Mouse (Mus musculus): ENCODE data around the gene Cyp26b1. TPM values are rescaled to one million over a fixed set of nuclear protein-coding genes. Genes with fewer than 3 reads are reported as not detected.

Gene Cyp26b1
- polyA plus RNA-seq, 1 experiment from 2014 or later: 3.1 TPM

GRCm38 (mm10) chr6:84573905-84574660 is 19.6 kb downstream of the Cyp26b1 start:
- H3K4me3 ChIP-seq: no peak overlapping the region
- H3K9ac ChIP-seq: no peak overlapping the region
- H3K27me3 ChIP-seq: peaks cover 26% of the 10 kb centered on the region
- peak overlapping the region; percentile 3; the same call in 1 of the 2 replicates for H3K4me2 ChIP-seq
- ATAC-seq (ENCODE audit: borderline replicate concordance, extremely low read depth, low FRiP score, low TSS enrichment): no peak
- no peak overlapping the region for H3K27ac ChIP-seq
- 38% methylated on average over 24 of the region's 25 CpGs for WGBS
- no peaks in the 10 kb centered on the region for H3K36me3 ChIP-seq
- 0 out of 2 replicates have a peak, but pooled peaks cover 11% of the 10 kb centered on the region for H3K4me1 ChIP-seq
- H3K9me3 ChIP-seq: no peaks in the 10 kb centered on the region

GRCm38 (mm10) chr6:84570039-84570438 is 23.7 kb downstream of the Cyp26b1 start:
- WGBS: 16% methylated on average over 3 of the region's 3 CpGs
- Histone ChIP-seq H3K4me2 (no peak overlapping the region), H3K9ac (no peak overlapping the region), H3K27me3 (peaks cover 19% of the 10 kb centered on the region), H3K36me3 (no peaks in the 10 kb centered on the region), H3K4me1 (0 out of 2 replicates have a peak, but pooled peaks cover 11% of the 10 kb centered on the region), H3K4me3 (no peak overlapping the region), H3K9me3 (no peaks in the 10 kb centered on the region), H3K27ac (no peak overlapping the region)
- peak; percentile 25; the same call in 1 of the 2 replicates for ATAC-seq (ENCODE audit: borderline replicate concordance, extremely low read depth, low FRiP score, low TSS enrichment)

DNA sequence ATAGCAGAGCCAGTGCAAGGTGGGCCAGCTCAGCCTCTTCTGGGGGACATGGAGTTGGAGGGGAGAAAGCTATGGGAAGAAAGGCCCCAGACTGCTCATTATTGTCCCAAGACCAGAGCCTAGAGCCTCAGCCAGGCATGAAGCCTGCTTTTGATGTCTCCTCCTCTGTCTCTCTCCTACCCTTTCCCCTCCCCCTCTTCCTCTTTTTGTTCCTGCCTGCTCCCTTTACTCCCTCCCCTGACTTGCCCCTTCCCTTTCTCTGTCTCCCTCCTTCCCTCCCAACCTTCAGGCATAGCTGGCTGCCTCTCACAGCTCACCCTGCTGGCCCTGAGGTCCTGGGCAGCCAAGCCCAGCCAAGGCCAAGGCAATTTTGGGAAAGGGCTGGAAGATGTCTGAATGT is 24.1 kb downstream of the Cyp26b1 start:
- 0 out of 2 replicates have a peak, but pooled peaks cover 11% of the 10 kb centered on the region for H3K4me1 ChIP-seq
- H3K27me3 ChIP-seq: peaks cover 15% of the 10 kb centered on the region
- H3K27ac ChIP-seq: no peak overlapping the region
- no peak overlapping the region for H3K4me3 ChIP-seq
- no peaks in the 10 kb centered on the region for H3K36me3 ChIP-seq
- no peak overlapping the region for H3K9ac ChIP-seq
- no peak overlapping the region for H3K4me2 ChIP-seq
- peak; percentile 21; the same call in 1 of the 2 replicates for ATAC-seq (ENCODE audit: borderline replicate concordance, extremely low read depth, low FRiP score, low TSS enrichment)
- H3K9me3 ChIP-seq: no peaks in the 10 kb centered on the region

DNA sequence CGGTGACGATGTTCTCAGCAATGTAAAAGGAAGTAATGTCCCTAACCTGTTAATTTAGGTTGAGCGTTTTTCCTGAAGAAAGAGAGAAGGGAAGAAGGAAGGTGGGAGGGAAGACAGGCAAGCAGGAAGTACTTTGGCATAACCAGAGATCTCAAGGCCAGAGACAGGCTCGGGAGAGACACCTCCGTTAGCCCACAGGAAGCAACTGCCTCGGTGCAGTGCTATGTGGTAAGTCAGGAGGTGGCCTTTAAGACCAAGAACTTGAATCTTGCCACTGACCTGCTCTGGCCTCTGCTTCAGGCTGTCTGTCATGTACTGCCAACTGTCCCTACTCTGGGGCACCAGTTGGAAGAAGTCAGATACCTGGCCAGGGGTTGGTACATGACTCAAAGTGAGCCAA is 24.8 kb downstream of the Cyp26b1 start:
- Histone ChIP-seq H3K4me1 (0 out of 2 replicates have a peak, but pooled peaks cover 11% of the 10 kb centered on the region), H3K36me3 (no peaks in the 10 kb centered on the region), H3K9ac (no peak overlapping the region), H3K27ac (no peak overlapping the region), H3K4me2 (no peak overlapping the region), H3K9me3 (no peaks in the 10 kb centered on the region), H3K27me3 (peaks cover 9% of the 10 kb centered on the region; the same call in 1 of the 2 replicates), H3K4me3 (no peak overlapping the region)
- no peak for ATAC-seq (ENCODE audit: borderline replicate concordance, extremely low read depth, low FRiP score, low TSS enrichment)
- 69% methylated on average over 6 of the region's 6 CpGs for WGBS

DNA sequence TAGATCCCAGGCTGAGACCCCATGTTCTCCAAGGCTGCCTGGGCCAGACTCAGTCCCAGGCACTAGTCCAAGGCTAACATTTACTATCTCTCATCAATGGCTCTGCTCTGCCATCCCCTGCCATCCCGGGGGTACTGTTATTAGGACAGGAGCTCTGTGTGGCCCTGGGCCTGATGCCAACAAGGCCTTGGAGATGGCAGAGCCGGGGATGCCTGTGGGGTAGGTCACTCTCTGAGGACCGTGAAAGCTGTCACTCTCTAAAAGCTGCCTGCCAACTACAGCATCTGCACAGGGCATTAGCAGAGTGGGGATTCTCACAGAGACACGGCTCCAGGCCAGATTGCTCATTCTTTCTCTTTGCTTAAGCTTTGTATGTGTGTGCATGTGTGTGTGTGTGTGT is 26.0 kb downstream of the Cyp26b1 start:
- Histone ChIP-seq H3K4me1 (0 out of 2 replicates have a peak, but pooled peaks cover 11% of the 10 kb centered on the region), H3K9me3 (no peaks in the 10 kb centered on the region), H3K4me2 (no peak overlapping the region), H3K27me3 (peaks cover 4% of the 10 kb centered on the region; the same call in 1 of the 2 replicates), H3K36me3 (no peaks in the 10 kb centered on the region), H3K27ac (no peak overlapping the region), H3K4me3 (no peak overlapping the region), H3K9ac (no peak overlapping the region)
- no peak for ATAC-seq (ENCODE audit: borderline replicate concordance, extremely low read depth, low FRiP score, low TSS enrichment)
- WGBS: 52% methylated on average over 4 of the region's 4 CpGs

- Histone ChIP-seq H3K27ac (no peak overlapping the region), H3K9me3 (no peaks in the 10 kb centered on the region), H3K27me3 (peaks cover under 1% of the 10 kb centered on the region; the same call in 1 of the 2 replicates), H3K4me2 (no peak overlapping the region), H3K4me3 (no peak overlapping the region), H3K9ac (no peak overlapping the region), H3K4me1 (0 out of 2 replicates have a peak, but pooled peaks cover 11% of the 10 kb centered on the region), H3K36me3 (no peaks in the 10 kb centered on the region)
- WGBS: 60% methylated on average over 2 of the region's 2 CpGs
- ATAC-seq (ENCODE audit: borderline replicate concordance, extremely low read depth, low FRiP score, low TSS enrichment): no peak
Observed at GRCm38 (mm10) chr6:84566825-84567224, 26.9 kb downstream of the Cyp26b1 start.

GRCm38 (mm10) chr6:84565245-84565644 is 28.5 kb downstream of the Cyp26b1 start:
- H3K4me1 ChIP-seq: 0 out of 2 replicates have a peak, but pooled peaks cover 10% of the 10 kb centered on the region
- H3K27ac ChIP-seq: no peak overlapping the region
- no peak overlapping the region for H3K4me3 ChIP-seq
- no peaks in the 10 kb centered on the region for H3K9me3 ChIP-seq
- no peak overlapping the region for H3K4me2 ChIP-seq
- no peaks in the 10 kb centered on the region for H3K27me3 ChIP-seq
- no peak overlapping the region for H3K9ac ChIP-seq
- H3K36me3 ChIP-seq: no peaks in the 10 kb centered on the region
- no peak for ATAC-seq (ENCODE audit: borderline replicate concordance, extremely low read depth, low FRiP score, low TSS enrichment)
- WGBS: 69% methylated on average over 5 of the region's 5 CpGs

DNA sequence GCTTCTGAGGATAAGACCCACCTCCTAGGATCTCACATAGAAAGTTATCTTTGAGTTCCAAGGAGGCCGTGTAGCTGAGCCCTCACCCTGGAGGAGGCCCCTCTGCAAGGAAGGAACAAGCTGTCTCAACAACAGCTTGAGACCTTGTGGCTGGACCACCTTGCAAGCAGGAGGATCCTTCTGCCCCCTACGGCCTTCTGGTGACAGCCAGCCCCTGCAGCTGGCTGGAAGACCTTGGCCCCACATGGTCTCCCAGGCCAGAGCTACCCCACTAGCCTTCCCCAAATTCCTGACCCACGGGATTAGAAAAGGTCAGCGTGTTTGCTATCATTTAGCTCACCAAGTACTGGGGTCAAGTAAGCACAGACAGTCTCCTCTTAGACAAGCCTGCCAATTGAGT is 30.8 kb downstream of the Cyp26b1 start:
- no peaks in the 10 kb centered on the region for H3K36me3 ChIP-seq
- WGBS: 11% methylated on average over 4 of the region's 4 CpGs

GRCm38 (mm10) chr6:84561171-84561570 is 32.5 kb downstream of the Cyp26b1 start:
- 43% methylated on average over 1 of the region's 1 CpGs for WGBS
- no peak for ATAC-seq (ENCODE audit: borderline replicate concordance, extremely low read depth, low FRiP score, low TSS enrichment)
- H3K27me3 ChIP-seq: no peaks in the 10 kb centered on the region

More for the DNA sequence above, 30.8 kb downstream of the Cyp26b1 start:
- ATAC-seq (ENCODE audit: borderline replicate concordance, extremely low read depth, low FRiP score, low TSS enrichment): no peak
- Histone ChIP-seq H3K9ac (no peak overlapping the region), H3K4me2 (no peak overlapping the region), H3K9me3 (no peaks in the 10 kb centered on the region), H3K4me3 (no peak overlapping the region), H3K4me1 (no peaks in the 10 kb centered on the region), H3K27ac (no peak overlapping the region), H3K27me3 (no peaks in the 10 kb centered on the region)

GRCm38 (mm10) chr6:84549852-84550437 is 43.8 kb downstream of the Cyp26b1 start:
- Histone ChIP-seq H3K9me3 (no peaks in the 10 kb centered on the region), H3K36me3 (no peaks in the 10 kb centered on the region), H3K4me1 (no peaks in the 10 kb centered on the region), H3K4me3 (no peak overlapping the region), H3K27me3 (no peaks in the 10 kb centered on the region), H3K27ac (no peak overlapping the region), H3K4me2 (no peak overlapping the region), H3K9ac (no peak overlapping the region)
- 65% methylated on average over 9 of the region's 9 CpGs for WGBS
- ATAC-seq (ENCODE audit: borderline replicate concordance, extremely low read depth, low FRiP score, low TSS enrichment): no peak

More at GRCm38 (mm10) chr6:84561171-84561570, 32.5 kb downstream of the Cyp26b1 start:
- H3K9me3 ChIP-seq: no peaks in the 10 kb centered on the region
- H3K36me3 ChIP-seq: no peaks in the 10 kb centered on the region
- H3K4me3 ChIP-seq: no peak overlapping the region
- H3K27ac ChIP-seq: no peak overlapping the region; the same call in 1 of the 2 replicates
- no peak overlapping the region for H3K9ac ChIP-seq
- no peak overlapping the region for H3K4me2 ChIP-seq
- H3K4me1 ChIP-seq: no peaks in the 10 kb centered on the region

DNA sequence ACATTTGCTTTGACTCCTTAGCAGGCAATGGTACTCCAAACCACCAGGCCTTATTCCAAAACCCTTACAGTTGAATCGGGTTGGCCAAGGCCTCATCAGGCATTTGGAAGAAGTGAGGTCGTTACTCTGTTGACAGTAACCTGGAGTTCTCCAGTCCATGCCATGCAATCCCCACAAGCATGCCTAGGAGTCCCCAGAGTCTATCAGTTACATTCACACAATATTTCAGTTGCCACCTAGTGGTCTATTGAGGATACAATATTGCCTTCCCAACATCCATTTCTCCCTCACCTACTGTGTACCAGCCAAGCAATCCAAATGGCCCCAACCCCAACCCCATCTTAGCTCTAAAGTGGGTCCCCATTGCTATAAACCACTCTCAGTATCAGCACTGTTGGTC is 48.3 kb downstream of the Cyp26b1 start:
- H3K36me3 ChIP-seq: no peaks in the 10 kb centered on the region
- ATAC-seq (ENCODE audit: borderline replicate concordance, extremely low read depth, low FRiP score, low TSS enrichment): no peak
- H3K27me3 ChIP-seq: no peaks in the 10 kb centered on the region
- H3K27ac ChIP-seq: no peak overlapping the region
- H3K4me3 ChIP-seq: no peak overlapping the region
- H3K9ac ChIP-seq: no peak overlapping the region
- WGBS: 70% methylated on average over 2 of the region's 2 CpGs
- no peaks in the 10 kb centered on the region for H3K9me3 ChIP-seq
- H3K4me2 ChIP-seq: no peak overlapping the region
- H3K4me1 ChIP-seq: no peaks in the 10 kb centered on the region

GRCm38 (mm10) chr6:84544359-84544758 is 49.3 kb downstream of the Cyp26b1 start:
- Histone ChIP-seq H3K27me3 (no peaks in the 10 kb centered on the region), H3K9me3 (no peaks in the 10 kb centered on the region), H3K4me3 (no peak overlapping the region), H3K36me3 (no peaks in the 10 kb centered on the region), H3K9ac (no peak overlapping the region), H3K4me1 (no peaks in the 10 kb centered on the region), H3K4me2 (no peak overlapping the region), H3K27ac (no peak overlapping the region)
- WGBS: 68% methylated on average over 3 of the region's 3 CpGs
- no peak for ATAC-seq (ENCODE audit: borderline replicate concordance, extremely low read depth, low FRiP score, low TSS enrichment)

All from lung, embryonic 15.5 days (tissue).